Mouse (Mus musculus) skeletal muscle tissue, postnatal 0 days (tissue): ENCODE data around the gene Tm6sf1. TPM values are rescaled to one million over a fixed set of nuclear protein-coding genes. Genes with fewer than 3 reads are reported as not detected.

Source experiments
- polyA plus RNA-seq: library from polyadenylated mRNA; unstranded; fragments of >200 nt; fragmentation: Nextera tagmentation; extraction: Ambion mirVana; gene quantifications from 2 replicates; pipeline ENCODE4 v1.2.1, GENCODE M21; 2015

The Tm6sf1 gene
- polyA plus RNA-seq, result 160 and 179 TPM in 2 replicates

DNA sequence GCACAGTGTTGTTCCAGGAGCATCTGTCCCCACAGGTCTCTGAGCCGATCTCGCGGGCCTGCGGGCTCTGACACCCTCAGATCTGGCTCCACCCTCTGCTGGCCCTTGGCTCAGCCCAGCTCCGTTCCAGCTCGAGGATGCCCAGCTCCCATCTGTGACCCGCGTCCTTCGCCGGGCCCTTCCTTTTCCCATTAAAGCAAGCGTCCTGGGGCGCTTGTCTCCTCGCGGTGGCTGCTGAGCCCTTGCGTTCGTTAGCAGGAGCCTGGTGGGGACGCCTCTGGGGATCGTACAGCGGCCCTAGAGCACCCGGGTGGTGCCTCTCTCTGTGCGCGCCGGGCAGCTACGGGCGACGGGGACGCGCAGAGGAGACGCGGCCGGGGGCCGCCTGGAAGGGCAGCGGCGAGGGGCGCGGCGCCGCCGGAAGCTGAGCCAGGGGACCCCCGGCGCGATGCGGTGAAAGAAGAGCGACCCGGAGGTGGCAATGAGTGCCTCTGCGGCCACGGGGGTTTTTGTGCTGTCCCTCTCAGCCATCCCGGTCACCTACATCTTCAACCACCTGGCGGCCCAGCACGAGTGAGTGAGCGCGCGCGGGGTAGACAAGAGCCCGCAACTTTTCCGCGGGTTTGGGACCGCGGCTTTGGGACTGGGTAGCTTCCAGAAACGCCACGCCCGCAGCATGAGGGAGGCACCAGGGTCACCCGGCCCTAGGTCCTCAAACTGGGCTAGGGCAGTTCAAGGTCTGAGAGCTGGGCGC, at the start of gene Tm6sf1:
Gene Tm6sf1, plus strand, starts transcription at position 34 of the 754 bp plus-strand sequence.

GRCm38 (mm10) chr7:81829379-81829894, 29.4 kb upstream of the Tm6sf1 start, which contains the start of gene Btbd1:
TSS of gene Btbd1 (minus strand) at chr7:81829431.

GRCm38 (mm10) chr7:81855694-81856093, 3.1 kb upstream of the Tm6sf1 start, which contains the start of gene Gm10160:
TSS of gene Gm10160 (minus strand) at chr7:81855794.

Other genes starting within 250 kb of the Tm6sf1 start
- gene Homer2, start 151.5 kb upstream of the Tm6sf1 start, polyA plus RNA-seq, result 10.4 and 13.9 TPM in 2 replicates
- gene Ramac, start 96.1 kb upstream of the Tm6sf1 start, polyA plus RNA-seq, result 85.6 and 87.4 TPM in 2 replicates
- gene 3110040N11Rik, start 69.5 kb upstream of the Tm6sf1 start, polyA plus RNA-seq, result 28.0 and 33.7 TPM in 2 replicates
- 143 and 172 TPM in 2 replicates for gene Btbd1, start 29.6 kb upstream of the Tm6sf1 start, polyA plus RNA-seq
- gene Gm10160, start 3.2 kb upstream of the Tm6sf1 start, polyA plus RNA-seq, result not detected in 2 replicates
- gene Hdgfl3, start 75.5 kb downstream of the Tm6sf1 start, polyA plus RNA-seq, result 6.6 and 7.9 TPM in 2 replicates
- 0.04 and 0.06 TPM in 2 replicates for gene Bnc1, start 133.3 kb downstream of the Tm6sf1 start, polyA plus RNA-seq